Mouse (Mus musculus) spleen, adult 2 months (tissue): ENCODE measurements at regions not wholly inside any gene's neighbourhood (a gene's known extent, or its start where the extent isn't known, plus 50 kb on each side); places are given as distances from the start of the nearest gene placed in this dataset.

Experiments used
- CTCF ChIP-seq: fragments of 200-500 bp; IDR thresholded peaks from 2 replicates; pipeline ENCODE4 v1.5.1; 2011; ENCODE audit warnings: mild to moderate bottlenecking, inconsistent platforms; ENCODE audit not compliant: insufficient read depth, insufficient read length, insufficient replicate concordance; ENCODE audit errors: extremely low read depth
- POLR2A ChIP-seq: fragments of 200-500 bp; IDR thresholded peaks from 2 replicates; pipeline ENCODE4 v1.6.1; 2011; ENCODE audit warnings: low read depth, low read length, inconsistent platforms

- TF ChIP-seq POLR2A (no peak), CTCF (no peak)
Measured at GRCm38 (mm10) chr6:48227431-48227830, 141.0 kb upstream of the Zfp746 start.
